Mouse (Mus musculus) CD4-positive naive resting alpha-beta T cell, adult 76 days (primary cell): ENCODE measurements around the gene Slc39a2. TPM values are rescaled to one million over a fixed set of nuclear protein-coding genes. Genes with fewer than 3 reads are reported as not detected.

Experiments used
- total RNA-seq: library from RNA; stranded (reverse); gene quantifications from one replicate; pipeline ENCODE4 v1.2.4, GENCODE M21; 2023

Gene Slc39a2
- total RNA-seq = 0.67 TPM

GRCm38 (mm10) chr14:51892191-51892939, at the start of gene Slc39a2:
Gene Slc39a2 (plus strand): TSS chr14:51892889.

DNA sequence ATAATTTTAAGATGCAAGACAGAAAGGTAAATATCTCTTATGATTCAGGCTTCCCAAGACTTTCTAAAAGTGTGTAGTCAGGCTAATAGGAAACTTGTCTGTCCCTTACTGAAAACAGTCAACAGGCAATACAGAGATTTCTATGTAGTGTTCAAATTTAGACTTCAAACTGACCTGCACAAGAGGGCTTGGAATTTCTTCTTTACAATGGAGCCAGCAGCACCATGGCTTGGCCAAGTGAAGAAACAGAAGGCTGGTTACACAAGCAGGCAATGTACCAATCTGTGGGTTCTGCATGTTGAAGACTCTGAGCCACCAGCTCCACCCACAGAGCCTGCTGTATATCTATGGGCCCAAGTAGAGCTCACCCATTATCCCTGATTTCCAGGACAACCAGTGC, 39.3 kb upstream of the Slc39a2 start, which contains the start of gene Ear6:
Gene Ear6, plus strand, starts transcription at position 301 of the 400 bp plus-strand sequence.

DNA sequence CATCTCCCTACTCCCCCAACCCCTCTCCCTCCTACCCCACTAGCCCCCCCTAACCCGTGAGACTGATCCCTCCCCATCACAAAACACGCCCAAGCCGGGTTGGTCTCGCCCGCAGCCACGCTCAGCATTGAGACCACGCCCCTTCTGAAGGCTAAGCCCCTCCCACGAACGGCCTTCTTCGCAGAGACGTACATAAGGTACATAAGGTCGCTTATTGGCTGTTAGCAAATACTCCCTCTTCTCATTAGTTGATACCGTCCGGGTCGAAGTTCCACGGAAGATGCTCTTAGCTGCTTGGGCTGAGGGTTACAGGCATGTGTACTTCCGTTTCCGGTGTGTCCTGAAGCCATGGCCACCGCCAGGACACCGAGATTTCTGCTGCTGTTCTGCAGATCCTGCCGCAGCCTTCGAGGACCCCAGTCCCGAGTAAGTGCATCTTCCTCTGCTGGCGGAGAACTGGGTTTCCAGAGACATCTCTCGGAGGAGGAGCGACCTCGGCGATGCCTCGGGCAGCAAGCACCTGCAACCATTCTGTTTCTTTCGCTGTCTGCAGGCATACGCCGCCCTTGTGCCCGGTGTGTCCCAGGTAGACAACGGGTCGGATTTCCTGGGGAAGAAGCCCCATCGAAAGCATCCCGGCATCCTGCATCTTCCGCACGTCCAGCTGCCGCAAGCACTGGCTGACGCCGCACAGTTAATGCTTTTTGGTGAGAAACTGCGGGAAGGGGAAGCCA, 7.9 kb upstream of the Slc39a2 start, which contains the start of gene Mettl17:
Gene Mettl17, plus strand, starts transcription at position 245 of the 734 bp plus-strand sequence.

DNA sequence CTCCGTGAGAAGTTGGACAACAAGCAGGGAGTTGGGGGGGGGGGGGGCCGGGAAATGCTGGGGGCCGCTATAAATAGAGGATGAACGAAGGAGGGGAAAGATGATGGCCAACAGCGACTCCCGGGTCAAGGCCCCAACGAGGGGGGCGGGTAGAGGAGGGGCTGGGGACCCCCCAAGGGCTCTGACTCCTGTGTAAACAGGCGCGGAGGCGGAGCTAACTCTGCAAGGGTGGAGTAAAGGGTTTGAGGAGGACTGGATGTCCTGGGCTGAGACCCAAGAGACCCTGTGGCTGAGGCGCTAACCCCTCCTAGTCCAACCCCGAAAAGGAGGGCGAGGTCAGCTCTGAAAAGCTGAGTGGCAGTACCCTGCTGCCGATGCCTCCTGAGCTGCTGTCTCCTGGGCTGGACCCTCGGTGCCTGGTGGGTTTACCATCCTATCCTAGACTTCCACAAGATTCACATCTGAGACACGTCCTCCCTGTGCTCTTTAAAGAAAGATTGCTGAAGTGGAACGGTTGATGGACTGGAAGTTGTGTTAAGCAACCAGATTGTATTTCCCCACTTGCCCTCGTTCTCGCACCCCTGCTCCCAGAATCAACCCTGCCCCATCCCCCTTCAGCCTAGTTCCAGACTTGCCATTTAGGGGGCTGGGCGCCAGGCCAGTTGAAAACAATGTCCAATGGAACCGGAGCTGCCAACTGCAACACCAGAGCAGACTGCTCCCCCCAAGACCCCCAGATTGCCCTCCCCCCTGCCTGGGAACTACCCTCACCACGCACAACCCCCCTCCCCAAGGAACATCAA, 21.5 kb downstream of the Slc39a2 start, which contains the start of gene Ndrg2:
Gene Ndrg2, minus strand, starts transcription at position 199 of the 803 bp plus-strand sequence.

GRCm38 (mm10) chr14:51918125-51918524, 25.4 kb downstream of the Slc39a2 start, which contains the start of gene Tppp2:
Gene Tppp2 (plus strand): TSS chr14:51918425.

GRCm38 (mm10) chr14:51922571-51922865, 29.8 kb downstream of the Slc39a2 start, which contains the start of gene Rnase13:
Gene Rnase13 (minus strand): TSS chr14:51922773.

Other genes starting within 250 kb of the Slc39a2 start
- not detected for gene Gm17079, start 197.4 kb upstream of the Slc39a2 start, total RNA-seq
- not detected for gene Gm5800, start 175.7 kb upstream of the Slc39a2 start, total RNA-seq
- gene Ang4, start 119.3 kb upstream of the Slc39a2 start, total RNA-seq = not detected
- not detected for gene AY358078, start 92.8 kb upstream of the Slc39a2 start, total RNA-seq
- not detected for gene Ear6, start 39.2 kb upstream of the Slc39a2 start, total RNA-seq
- 51.4 TPM for gene Mettl17, start 8.0 kb upstream of the Slc39a2 start, total RNA-seq
- 12.7 TPM for gene Ndrg2, start 21.3 kb downstream of the Slc39a2 start, total RNA-seq
- not detected for gene Tppp2, start 25.5 kb downstream of the Slc39a2 start, total RNA-seq
- gene Rnase13, start 29.9 kb downstream of the Slc39a2 start, total RNA-seq = not detected
- 0.70 TPM for gene Arhgef40, start 91.8 kb downstream of the Slc39a2 start, total RNA-seq
- not detected for gene Tmem253, start 122.8 kb downstream of the Slc39a2 start, total RNA-seq
- gene Zfp219, start 127.8 kb downstream of the Slc39a2 start, total RNA-seq = 12.9 TPM
- gene Olfr221, start 149.6 kb downstream of the Slc39a2 start, total RNA-seq = not detected
- 508 TPM for gene Hnrnpc, start 211.1 kb downstream of the Slc39a2 start, total RNA-seq
- 16.8 TPM for gene Rpgrip1, start 217.8 kb downstream of the Slc39a2 start, total RNA-seq